Mouse (Mus musculus) layer of hippocampus, postnatal 14 days (tissue): Measurements from ENCODE around the gene Tenm2. TPM values are rescaled to one million over a fixed set of nuclear protein-coding genes. Genes with fewer than 3 reads are reported as not detected.

Source experiments
- DNase-seq, 2 experiments: peaks; one replicate each; pipeline ENCODE4 v3.0.0; 2021 to 2022; ENCODE audit warnings: low spot score in 2 of 2, mixed read lengths in 1 of 2
- total RNA-seq, 2 experiments: library from RNA; stranded (reverse); gene quantifications; 2 replicates each; pipeline ENCODE4 v1.2.3; 2021

Tenm2 gene
- total RNA-seq, 2 experiments from 2014 or later = 156 to 173 TPM

DNA sequence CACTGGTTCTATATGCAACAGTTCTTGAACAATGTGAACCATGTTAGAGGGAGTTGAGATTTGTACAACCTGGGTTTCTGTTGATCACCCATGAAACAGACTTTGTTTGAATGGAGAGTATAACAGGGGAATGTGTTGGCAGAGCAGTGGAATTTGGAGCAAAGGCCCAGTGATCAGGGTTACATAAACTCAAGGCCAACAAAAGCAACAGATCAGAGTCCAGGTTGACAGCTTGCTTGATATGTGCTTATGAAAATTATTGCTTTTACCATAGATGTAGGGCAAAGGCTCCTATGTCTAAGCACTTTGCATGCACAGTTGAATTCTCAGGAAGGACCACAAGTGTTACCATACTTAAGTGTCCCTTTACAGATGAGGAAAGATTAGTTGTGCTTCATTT lies 603.6 kb downstream of the Tenm2 start:
- DNase-seq = no peak

DNA sequence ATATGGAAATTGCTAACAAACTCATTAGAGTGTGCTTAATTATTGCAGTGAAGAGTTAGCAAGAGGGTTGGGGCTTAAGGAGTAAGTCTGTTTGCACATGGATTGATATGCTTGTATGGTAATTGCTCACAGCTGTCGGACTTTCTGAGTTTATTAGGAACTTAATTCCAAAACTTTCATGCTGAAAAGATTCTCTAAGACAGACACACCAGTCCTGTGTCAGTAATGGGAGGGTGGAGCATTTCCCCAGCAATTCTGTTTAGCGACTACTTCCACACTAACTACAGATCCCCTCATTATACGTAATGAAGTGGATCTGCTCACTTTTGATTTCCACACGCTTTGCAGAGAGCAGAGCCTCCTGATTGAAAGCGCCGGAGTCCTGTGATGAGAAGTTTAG lies 622.0 kb downstream of the Tenm2 start:
- no peak for DNase-seq

DNA sequence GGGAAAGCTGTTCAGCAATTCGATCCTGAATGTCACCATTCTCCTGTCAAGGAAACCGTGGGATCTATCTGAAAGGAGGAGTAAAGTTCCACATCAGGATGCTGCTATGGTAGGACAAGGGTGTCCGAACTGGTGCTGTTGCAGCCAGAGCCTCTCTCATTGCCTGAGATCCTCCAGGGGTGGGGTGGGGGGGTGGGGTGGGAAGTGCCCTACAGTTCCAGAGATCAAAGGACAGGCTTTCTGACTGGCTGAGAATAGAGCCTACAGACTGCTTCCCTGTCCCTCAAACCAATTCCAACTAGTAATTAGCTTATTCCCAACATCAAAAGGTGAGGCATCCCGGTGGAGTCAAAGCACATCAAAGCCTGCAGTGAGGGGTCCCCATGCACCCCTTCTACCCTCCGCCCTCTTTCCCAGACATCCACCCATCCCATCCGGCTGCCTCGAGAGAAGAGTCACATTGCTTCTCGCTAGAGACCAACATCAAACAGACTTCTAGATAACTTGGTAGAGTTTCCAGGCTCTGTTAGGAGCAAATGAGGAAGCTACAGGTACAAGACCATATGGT lies 630.9 kb downstream of the Tenm2 start:
- DNase-seq = no peak

DNA sequence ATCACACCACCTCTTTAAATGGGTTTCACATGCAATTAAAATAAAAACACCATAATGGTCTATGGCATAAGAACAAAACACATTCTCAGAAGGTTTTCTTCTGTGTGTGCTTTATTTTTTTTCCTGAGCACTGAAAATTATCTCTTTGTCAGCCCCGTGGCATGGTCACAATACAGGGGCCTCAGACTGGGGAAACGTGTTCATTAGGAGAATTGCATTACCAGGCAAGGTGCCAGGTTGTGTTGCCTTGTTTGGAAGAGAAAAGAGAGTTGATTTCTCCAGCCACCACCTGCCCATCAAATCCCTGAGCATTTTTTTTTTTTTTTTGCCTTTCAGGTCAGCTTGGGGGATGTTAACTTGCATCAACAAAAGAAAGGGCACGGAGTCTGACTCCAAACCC lies 631.5 kb downstream of the Tenm2 start:
- DNase-seq = no peak

DNA sequence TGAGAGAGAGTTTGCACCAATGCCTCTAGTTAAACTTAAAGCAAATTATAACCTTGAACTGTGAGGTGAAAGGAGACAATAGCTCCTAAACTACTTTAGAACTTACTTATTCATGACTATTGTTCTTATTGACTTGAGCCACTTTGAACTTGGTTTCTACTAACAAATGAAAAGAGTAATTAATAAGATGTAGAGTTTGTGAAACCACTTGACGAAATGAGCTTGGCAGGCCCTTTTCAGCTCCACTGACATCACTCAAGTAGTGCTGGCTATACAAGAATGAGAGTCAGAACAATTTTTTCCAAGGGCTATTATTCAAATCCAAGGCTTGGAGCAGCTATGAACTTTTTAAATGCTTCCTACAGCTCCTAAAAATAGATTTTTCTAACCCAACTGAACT lies 643.3 kb downstream of the Tenm2 start:
- DNase-seq = no peak

DNA sequence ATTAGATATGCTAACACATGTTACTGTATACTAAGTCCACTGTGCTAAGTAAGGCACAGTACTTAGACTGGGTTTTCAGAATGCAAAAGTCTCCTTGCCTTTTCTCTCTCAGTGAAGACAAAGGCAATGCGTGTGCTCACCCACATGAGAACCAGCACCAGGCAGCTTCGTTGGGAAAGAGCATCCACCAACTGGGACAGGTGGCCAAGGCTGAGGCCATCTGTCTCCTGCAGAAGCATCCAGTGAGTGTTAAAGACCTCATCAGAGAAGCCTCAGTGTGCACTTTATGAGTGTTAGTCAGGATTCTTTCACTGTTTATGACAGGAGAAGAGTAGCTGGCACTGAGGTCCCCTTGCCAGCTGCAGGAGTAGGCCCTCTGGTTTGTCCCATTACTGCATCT lies 669.6 kb downstream of the Tenm2 start:
- peak; percentile 63 to 82 for DNase-seq

DNA sequence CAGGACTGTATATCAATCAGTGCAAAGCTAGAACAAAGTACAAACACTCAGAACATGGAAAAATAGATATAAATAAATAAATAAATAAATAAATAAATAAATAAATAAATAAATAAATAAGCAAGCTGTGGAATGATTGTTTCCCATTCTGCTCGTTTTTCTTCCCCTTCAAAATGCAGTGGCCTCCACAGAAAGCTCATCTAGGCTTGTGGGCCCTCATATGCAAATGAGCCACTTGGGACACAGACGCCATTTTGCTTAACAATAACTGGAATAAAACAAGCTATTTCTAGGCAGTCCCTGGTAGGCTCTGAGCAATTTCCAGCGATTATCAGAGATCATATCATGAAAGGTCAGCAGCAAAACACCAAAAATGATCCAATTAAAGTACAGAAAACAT lies 672.9 kb downstream of the Tenm2 start:
- DNase-seq = no peak

DNA sequence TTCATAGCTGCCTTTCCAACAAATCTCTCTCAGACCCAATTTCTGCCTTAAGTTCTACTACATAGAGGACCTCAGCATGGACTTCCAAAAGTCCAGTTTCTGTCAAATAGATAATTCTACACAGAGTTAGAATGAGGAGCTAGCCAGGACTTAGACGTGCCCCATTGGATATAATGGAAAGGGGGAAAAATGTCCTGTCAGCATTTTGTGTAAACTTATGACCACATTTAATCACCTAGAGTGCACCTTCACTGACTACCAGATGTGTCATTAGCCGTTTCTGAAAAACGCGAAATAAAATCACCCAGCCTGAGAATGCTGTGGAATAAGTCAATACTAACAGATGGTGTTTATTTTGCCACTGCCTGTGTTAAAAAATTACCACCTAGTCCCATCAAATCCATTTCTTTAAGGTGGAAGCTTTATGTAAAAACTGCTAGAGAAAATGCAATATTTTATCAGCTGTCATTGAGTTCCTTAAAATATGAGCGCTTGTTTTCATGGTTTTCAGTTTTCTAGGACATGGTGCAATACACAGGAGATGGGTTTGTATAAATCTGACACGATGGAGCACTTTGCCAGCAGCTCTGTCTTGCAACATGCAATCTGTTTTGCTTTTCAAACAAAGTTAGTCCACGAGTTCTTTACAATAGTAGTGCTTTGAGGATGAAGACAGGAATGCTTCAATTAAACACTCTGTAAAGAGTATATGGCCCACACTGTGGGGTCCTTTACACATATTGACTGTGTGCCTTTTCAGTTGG lies 674.8 kb downstream of the Tenm2 start:
- DNase-seq = no peak

DNA sequence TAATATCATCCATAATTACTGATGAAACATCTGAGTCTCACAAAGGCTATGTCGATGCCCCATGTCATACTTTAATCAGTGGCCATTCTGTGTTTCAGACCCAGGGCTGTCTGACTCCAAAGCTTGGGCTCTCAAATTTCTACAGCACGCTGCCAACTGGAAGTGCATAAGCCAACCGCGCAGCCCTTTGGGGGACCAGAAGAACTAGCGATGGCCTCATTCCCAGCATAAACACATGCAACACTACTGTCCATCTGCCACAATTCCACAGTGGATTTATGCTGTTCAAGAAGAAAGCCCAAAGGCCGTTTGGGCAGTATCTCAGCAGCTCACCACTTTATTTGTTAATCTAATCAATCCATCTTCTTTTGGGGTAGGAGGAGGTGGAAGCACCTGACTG lies 678.4 kb downstream of the Tenm2 start:
- peak; percentile 28 to 69 for DNase-seq

DNA sequence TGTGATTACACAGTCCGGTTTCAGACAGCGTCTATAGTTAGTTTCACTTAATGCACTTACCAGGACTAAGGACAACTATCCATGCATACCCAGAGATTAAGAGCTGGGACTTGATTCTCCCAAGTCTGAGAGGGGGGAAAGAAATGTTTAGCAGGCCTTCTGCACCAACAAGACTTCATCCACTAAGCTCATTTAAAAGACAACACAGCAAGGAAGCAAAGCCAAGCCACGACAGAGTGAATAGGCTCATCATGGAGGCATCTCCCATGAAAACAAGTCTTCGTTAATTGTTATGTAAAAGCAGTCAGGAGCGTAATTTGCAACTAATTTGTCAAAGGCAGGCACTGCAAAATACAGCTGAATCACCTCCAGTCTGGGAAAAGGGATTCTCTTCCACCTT lies 682.5 kb downstream of the Tenm2 start:
- no peak for DNase-seq

DNA sequence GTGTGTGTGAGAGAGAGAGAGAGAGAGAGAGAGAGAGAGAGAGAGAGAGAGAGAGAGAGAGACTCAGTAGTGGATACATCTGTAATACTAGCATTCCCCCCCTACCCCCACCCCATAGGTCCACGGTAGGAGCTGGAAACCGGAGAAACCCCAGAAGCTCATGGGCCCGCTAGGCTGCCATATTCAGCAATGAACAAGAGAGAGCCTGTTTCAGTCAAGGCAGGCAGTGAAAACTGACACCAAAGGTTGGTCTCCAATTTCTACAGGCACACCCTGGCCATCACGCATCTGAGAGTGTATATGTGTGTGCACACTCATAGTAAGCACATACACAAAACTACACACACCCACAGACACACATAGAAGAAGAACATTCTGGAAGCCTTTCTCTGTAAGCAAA lies 685.1 kb downstream of the Tenm2 start:
- no peak for DNase-seq

DNA sequence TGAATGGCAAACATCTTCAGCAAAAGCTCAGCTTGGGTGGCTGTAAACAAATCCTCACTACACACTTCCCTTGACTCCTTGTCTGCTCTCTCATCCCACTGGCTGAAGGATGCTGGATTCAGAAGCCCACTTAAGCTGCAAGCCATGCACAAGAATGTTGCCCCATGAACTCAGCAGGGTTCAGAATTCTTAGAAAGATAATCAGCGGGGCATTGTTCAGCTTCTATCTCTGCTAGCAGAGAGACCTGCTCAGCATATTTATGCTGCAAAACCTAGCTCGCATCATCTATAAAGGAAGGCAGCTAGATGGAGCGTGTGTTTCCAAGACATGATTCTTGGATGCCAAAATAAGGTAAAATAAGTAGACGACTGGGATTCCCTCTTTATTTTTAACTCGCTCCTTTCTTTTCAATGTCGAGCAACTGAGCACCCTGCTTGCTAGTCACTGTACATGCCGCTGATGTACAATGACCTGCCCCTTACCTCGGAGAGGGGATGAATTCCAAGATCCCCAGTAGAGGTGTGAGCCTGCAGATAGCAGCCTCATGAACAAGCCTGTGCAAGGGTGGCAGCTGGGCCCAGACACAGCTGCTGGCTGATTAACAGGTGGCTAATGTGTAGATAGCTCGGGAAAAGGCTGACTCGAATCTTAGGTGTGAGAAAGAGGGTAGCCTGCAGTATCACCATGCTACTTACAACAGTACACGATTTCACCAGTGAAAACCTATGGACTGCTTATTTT lies 686.2 kb downstream of the Tenm2 start:
- no peak for DNase-seq

DNA sequence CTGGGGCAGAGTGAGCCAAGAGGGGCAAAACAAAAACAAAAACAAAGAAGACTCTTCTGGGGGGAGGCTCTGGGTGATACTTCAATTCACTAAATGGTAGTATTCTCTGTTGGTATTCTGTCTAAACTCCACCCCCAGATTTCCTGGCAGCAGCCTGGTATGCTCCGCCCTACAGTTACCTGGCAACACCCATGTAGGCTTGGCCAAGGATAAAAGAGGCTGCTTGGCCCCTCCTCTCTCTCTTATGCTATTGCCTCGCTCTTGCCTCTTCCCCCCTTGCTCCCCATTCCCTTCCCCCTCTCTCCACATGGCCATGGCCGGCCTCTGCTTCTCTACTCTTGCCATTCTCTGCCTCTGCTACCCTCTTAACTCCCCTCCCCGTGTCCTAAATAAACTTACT lies 687.6 kb downstream of the Tenm2 start:
- no peak for DNase-seq

DNA sequence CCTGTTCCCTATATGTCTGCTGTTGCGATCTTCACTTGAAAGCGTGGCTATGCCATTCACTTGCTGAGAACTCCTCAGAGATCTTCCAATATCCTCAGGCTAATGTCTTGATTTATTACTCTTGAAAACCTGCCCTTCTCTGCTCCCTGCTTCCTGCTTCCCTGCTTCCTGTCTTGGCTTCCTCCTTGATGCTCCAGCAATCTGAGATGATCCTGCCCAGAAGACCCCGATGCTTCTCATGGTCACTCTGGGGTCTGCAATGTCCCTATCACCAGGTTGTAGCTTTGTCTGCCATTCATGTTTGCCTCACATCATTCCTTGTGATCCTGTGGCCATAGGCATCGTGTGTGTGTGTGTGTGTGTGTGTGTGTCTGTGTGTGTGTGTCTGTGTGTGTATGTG lies 697.6 kb downstream of the Tenm2 start:
- no peak for DNase-seq

DNA sequence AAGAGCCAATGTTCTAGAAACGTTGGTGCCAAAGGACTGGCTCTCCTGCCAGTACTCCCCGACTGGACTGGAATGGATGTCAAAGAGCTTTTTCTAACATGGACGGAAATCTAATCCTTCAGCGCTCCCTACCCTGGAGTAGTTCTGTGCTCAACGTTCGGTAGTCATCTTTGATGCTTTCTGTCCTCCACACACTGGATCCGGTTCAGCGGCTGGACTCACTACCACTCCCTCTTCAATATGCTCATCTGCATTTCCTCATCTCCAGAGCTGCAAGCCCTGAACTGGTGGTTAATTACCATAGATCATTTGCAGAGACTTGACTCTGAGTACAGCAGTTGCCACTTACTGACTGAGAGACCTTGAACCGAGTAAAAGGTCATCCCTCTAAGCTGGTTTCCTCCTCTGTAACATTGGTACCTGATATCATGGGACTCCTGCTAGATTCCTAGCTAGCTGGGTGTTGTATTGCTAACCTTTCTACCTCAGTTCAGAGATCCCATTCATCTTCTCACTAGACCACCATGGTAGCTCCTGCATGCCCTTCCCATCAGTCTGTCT lies 698.1 kb downstream of the Tenm2 start:
- DNase-seq = no peak

DNA sequence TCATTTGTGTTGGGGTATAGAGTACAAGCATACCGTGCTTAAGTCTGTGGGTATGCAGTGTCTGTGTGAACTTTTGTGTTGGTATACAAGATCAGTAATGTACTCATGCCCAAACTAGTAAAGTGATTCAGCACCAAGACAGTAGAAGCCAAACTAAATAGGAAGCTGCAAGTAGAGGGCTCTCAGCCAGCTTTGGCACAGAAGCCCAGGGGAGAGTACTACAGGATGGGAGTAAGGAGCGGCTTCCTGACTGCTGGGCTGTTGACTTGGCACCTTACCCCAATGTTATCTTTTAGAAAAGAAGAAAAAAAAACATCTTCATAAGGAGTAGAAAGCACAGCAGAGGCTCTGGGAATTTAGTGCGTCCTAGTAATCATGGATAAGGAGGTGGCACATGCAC lies 700.2 kb downstream of the Tenm2 start:
- DNase-seq = no peak

DNA sequence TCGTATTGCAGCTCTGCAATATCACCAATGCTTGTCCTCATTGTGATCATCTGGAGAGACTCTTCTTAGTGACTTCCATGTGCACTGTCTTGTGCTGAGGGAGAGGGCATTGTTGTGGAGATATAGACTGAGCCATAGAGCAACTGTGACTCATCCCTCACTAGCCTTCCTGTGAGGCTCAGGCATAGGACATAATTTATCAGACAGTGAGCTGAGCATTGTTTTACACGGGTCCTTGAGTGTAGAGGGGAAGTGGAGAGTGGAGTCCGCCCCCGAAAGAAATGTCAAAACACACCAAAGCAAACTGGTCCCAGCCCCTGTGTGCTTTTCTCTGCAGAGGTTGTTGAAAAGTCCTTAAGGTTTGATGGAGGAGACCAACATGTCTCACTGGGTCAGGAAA lies 704.1 kb downstream of the Tenm2 start:
- no peak for DNase-seq

DNA sequence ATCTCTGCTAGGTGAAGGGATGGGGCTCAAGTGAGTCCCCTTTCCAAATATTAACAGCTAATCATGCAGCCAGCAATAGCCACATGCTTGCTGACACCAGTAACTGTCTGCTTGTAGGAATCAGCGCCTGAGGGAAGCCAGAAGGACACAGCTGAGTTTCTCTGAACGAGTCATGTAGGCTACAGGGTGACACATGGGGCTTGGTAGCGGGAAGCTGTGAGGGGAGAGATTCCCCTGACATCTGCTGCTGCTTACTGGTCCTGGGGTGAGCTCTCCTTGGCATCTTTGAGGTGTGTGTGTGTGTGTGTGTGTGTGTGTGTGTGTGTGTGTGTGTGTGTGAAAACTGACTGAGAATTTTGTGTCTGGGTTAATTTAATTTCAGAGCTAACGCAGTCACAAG lies 708.3 kb downstream of the Tenm2 start:
- no peak for DNase-seq

DNA sequence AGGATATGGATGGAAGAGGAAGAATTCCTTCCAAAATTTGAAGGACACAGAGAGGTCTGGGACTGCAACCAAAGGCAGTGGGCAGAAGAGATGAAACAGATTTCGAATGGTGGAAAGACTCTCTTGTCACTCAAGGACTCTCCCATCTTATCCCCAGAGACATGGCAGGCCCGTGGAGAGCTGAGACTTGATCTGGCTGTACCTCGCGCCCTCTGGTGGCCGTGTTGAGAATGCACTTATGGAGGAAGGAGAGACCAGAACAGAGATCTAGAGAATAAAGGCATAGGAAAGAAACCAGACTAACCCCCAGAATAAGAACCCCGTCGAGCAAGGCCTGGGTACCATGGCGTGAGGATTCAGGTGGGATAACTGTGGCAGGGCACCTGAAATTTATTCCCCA lies 709.4 kb downstream of the Tenm2 start:
- DNase-seq = peak; percentile 84 to 88

DNA sequence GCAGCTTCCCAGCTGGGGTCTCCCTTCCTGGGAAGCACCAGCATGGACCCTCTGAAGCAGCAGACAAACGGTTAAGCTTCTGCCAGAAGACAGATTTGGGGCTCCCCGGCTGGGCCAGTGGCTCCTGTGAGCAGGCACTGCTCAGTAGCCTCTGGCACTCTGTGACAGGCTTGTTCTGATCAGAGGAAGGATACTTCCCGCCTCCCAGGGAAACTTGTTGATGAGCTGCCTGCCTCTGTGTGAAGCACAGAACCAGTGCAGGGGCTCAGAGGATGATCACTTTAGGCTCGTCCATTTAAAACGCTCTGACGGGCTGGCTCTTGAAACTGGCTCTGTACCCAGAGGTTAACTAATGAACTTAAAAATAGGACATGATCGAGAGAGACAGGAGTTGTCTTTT lies 723.3 kb downstream of the Tenm2 start:
- no peak for DNase-seq

DNA sequence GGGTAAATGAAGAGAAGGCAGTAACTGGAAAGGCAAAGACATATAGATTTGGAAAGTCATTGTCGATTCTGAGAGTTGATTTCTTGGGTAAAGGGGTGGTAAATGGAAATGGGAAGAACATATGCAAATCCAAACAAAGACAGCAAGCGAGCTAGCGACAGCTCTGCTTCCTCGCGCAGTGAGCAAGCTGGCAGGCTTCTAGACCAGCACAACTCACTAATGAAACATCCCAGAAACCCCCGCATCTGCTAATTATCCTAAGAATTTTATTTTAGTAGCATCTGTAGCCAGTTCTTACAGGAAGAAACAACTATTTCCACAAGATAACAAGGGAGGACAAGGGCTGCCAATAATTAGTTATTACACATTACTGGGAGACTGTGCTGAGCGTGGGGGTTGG lies 727.5 kb downstream of the Tenm2 start:
- DNase-seq = no peak

DNA sequence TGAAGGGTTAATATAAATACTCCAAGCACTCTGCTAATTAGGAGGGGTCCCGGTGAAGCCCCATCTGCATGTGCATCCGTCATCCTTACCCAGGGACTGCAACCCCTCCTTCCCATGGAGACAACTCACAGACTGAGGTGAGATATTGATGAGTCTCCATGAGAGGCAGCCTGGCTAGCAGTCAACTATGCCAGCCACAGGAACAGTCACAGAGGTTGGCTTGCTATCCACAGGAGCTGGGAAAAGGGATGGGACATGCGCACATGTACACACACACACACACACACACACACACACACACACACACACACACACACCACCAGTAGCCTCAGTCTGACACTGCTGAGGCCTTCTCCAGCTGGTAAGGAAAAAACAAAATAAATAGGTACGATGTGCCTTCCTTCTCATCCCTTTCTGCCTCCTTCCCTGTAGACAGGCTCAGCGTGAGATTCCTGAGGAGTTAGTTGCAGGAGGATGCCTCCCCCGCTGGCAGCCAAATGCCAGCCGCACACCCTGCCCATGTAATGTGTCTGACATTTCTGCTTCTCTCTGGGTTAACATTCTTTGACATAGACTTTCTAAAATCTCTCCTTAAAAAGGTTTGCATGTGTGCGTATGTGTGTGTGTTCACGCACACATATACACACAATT lies 740.7 kb downstream of the Tenm2 start:
- DNase-seq = no peak
